Mouse (Mus musculus) thymus, adult 2 months (tissue): Measurements from ENCODE around the gene Lce6a.

Experiments used
- CTCF ChIP-seq: fragments of 200-500 bp; IDR thresholded peaks from 2 replicates; pipeline ENCODE4 v1.5.1; 2012; ENCODE audit warnings: mild to moderate bottlenecking, control low read depth, low read length, moderate library complexity, borderline replicate concordance; ENCODE audit not compliant: control insufficient read depth, poor library complexity, insufficient read depth; ENCODE audit errors: extremely low read depth
- POLR2A ChIP-seq: fragments of 200-500 bp; IDR thresholded peaks from 2 replicates; pipeline ENCODE4 v1.6.1; 2012; ENCODE audit warnings: mild to moderate bottlenecking, low read length, control low read depth, moderate library complexity; ENCODE audit not compliant: control insufficient read depth, poor library complexity, insufficient read depth; ENCODE audit errors: extremely low read depth

DNA sequence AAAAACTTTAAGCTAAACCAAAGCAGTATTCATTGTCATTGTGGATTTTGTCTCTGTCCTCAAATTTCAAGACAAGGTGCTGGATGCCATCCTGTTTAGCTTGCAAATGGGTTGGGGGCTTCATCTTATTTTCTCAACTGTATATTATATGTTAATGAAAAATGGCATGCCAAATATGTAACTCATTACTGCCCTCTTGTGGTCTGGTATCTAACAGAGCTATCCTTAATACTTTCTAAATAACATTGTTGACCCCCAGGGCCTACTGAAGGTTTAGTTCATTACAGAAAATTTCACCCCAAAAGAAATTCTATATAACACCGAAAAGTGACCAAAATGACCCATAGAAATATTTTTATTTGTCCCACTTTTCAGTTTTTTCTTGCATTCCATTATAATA, 19.3 kb downstream of the Lce6a start:
- TF ChIP-seq POLR2A (no peak), CTCF (no peak)
